Mouse (Mus musculus) c-Kit-positive CD71-negative TER-119-negative erythroid progenitor cells, embryonic 14.5 days (primary cell): ENCODE results near the gene Krt1.

Experiments used
- DNase-seq: peaks from one replicate; pipeline ENCODE4 v3.0.0-alpha.2; 2013; ENCODE audit warnings: low read depth

The Krt1 gene

GRCm38 (mm10) chr15:101850694-101851093 lies at the start of gene Krt1:
TSS of gene Krt1 (minus strand) at chr15:101850794.
- DNase-seq, result no peak

DNA sequence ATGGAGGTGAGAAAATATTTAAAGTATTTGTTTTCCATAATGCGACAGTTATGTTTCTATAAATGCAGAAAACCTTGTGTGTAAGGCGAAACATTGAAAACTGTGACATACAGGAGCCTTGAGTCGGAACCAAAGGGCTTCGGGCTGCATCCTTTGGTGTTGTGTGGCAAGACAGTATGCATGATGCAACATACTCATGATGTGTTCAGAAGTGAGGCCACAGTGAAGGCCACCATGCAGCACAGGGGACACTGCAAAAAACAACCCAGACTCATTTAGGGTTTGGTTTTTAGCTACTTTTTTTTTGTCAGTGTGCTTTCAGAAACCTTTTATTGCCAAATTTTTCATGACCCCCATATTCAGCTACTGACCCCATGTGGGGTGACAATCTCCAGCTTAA lies 44.6 kb upstream of the Krt1 start:
- no peak for DNase-seq

DNA sequence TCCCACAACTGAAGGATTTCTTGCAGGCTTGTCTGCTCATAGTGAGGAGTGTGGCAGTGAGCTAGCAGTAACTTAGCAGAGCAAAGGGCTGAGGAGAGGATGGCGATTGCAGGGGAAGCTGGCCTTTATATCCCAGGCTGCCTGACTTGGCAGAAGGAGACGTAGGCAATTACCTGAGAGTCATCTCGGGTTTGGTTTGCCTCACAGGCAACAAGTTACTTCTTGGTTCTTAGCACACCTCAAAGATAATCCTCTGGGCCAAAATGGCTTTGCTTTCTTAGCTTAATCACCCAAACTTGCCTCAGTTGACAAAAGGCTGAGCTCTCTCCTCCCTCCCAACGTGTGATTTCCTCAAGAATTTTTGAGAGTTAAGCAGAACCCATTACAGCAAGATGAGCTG lies 42.2 kb upstream of the Krt1 start, which contains the start of gene Krt76:
TSS of gene Krt76 (minus strand) at position 101 of the 400 bp plus-strand sequence.
- DNase-seq, result no peak

- DNase-seq, result peak; percentile 9
Observed at GRCm38 (mm10) chr15:101879776-101880175, 29.2 kb upstream of the Krt1 start.

DNA sequence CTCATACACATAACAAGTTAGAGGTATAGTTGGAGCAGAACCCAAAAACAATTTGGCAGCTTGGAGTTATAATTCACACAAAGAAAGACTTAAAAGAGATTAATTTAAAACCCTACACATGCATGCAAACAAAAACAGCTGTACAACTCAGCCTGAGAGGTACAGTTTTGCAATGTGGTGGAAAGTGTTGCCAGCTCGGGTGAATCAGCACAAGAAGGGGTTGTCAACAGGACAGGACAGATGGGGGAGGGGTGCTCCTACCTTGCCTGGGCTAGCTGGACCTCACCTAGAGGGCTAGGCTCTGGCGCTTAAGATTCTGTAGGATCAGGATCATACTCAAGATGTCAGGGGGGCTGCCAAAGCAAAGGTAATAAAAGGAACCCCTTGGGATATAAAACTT lies 27.4 kb upstream of the Krt1 start:
- no peak for DNase-seq

GRCm38 (mm10) chr15:101874383-101874782 lies 23.8 kb upstream of the Krt1 start:
- no peak for DNase-seq

DNA sequence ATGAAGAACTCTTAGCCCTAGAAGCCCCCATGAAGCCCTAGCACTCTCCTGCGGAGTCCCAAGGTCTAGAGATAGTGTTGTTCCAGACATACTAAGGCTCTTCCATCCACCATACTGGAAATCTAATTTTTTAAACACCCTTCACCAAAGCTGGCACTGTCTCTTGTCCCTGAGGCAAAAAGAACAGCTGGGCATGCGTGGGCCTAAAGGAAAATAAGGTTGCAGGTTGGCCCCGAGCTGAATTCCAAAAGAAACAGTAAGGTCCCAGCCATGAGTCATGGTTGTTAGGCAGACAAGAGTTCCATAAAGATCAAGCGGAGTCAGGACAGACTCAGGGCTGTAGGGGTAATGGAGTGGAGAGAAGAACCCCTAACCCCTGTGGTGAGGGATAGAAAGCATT lies 22.6 kb upstream of the Krt1 start:
- DNase-seq, result no peak

DNA sequence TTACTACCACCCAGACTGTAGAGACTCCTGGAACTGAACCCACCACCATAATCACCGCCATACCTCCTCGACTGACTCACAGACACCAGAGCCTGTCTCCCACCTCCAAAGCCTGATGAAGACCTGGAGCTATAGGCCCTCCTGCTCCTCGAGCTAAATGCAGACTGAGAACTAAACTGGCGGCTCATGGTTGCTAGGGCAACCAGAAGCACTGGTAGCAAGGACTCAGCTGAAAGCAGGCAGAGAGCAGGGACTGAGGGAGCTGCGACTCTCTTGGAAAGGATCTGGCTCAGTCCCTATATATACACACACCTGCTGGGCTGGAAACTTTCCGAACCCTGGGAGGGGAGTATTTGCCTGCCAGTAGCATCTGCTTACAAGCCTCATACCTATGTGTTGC lies 18.8 kb upstream of the Krt1 start, which contains the start of gene Krt77:
TSS of gene Krt77 (minus strand) at position 275 of the 400 bp plus-strand sequence.
- DNase-seq, result no peak

DNA sequence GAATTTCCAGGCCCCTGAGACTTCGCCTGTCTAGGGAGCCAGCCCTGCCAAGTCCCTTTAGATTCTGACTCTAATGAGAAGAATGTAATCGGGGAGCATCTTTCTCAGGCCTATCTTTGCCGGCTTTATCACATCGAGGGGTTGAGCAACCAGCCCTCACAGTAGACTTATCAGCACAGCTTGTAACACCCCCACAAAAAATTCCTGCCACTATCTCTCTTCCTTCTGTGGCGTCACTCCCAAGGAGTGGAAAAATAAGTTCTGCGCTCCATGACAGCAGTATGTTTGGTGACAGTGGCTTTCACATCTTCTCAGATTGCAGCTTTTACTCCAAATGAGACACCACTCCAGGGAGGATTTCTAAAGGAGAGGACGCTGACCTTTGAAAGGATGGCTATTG lies 16.2 kb upstream of the Krt1 start:
- DNase-seq, result no peak

GRCm38 (mm10) chr15:101860421-101861130 lies 10.0 kb upstream of the Krt1 start:
- DNase-seq, result no peak

GRCm38 (mm10) chr15:101859735-101860170 lies 9.2 kb upstream of the Krt1 start:
- peak; percentile 16 for DNase-seq

GRCm38 (mm10) chr15:101858673-101859425 lies 8.3 kb upstream of the Krt1 start:
- DNase-seq, result no peak

DNA sequence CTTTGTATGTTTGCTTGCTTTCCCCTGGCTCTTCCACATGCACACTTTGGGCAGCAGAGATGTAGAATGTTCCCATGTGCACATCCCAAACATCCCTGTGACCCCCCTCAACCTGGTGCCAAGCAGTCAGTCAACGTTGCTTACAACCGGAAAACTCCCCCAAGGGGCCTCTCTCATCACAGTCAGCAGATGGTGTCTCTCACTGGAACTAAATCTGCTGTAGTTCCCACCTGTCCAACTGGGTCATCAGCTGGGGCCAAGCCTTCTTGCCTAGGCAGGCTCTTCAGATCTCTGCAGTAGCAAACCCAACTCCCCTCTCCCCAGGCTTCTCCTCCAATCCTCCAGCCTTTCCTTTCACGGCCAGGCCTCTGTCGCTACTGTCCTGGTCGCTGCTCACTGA lies 6.1 kb upstream of the Krt1 start:
- DNase-seq, result no peak

DNA sequence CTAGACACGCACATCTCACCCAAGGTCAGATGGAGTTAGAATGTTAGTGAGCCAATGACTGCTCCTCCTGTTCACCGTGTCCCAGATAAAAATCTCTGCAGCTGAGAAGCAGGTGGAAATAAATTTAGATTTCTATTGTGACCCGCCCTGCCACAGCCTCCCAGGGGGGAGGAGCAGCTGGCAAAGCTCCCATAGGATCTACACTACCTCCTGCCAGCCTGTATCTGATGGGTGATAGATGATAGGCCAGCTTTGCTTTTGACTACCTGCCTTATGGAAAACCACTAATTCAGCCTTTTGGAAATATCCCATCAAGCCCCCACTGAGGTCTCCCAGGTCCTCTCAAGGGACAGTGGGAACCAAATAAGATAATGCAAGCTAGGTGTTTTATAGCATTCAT lies 5.1 kb upstream of the Krt1 start:
- DNase-seq, result no peak

DNA sequence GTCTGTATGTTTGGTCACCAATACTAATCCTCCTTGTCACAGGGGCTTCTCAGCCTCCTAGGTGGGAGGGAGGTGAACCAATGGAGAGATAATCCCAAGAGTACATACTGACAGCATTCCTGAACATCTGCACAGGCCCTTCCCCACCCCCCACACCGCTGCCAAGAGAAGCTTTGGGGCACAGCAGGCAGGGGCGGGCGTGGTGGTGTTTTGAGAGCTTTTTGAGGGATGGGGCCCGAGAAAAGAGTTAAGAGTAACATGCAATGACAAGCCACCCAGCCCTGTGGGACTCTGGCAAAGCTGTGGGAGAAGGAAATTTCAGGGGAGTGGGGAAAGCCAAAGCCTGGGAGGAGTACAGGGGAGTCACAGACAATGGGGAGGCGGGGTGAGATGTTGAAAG lies 3.7 kb upstream of the Krt1 start:
- no peak for DNase-seq

- DNase-seq, result no peak
Observed at GRCm38 (mm10) chr15:101852571-101852970, 2.0 kb upstream of the Krt1 start.

DNA sequence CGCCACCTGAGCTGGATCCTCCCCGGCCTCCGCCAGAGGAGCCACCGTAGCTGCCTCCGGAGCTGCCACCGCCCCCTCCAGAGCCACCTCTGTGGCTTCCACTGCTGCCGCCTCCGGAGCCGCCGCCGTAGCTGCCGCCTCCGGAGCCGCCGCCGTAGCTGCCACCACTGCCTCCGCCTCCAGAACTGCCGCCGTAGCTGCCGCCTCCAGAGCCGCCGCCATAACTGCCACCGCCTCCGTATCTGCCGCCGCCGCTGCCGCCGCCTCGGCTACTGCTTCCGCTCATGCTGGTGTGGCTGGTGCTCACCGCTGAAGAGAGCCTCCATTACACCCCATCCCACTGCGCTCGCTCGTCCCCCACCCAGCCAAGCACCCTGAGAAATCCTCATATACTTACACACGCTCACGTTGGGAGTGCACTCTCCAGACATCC lies 4.6 kb downstream of the Krt1 start:
- DNase-seq, result peak; percentile 22

- no peak for DNase-seq
Observed at GRCm38 (mm10) chr15:101843192-101843591, 7.4 kb downstream of the Krt1 start.

GRCm38 (mm10) chr15:101834784-101835328 lies 15.7 kb downstream of the Krt1 start:
- DNase-seq, result no peak

DNA sequence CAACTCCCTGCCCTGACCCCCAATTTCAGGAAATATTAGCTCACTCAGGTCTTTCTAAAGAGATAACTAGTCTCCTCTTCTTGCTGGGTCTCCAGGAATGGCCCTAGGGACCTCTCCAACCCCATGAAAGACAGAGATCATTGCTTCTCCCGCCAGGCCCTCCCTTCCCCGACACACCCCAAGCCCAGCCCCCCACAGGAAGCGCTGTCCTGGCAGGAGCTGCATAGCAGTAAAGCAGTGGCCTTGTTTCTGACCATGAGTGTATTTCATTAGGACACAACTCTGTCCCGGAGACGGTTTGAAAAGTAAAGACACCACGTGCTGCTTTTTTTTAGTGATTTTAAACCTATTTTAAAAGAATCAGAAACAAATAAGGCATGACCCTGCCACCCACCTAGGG lies 17.5 kb downstream of the Krt1 start:
- DNase-seq, result no peak

- no peak for DNase-seq
Observed at GRCm38 (mm10) chr15:101829441-101829840, 21.2 kb downstream of the Krt1 start.

- DNase-seq, result no peak
Observed at GRCm38 (mm10) chr15:101821786-101822185, 28.8 kb downstream of the Krt1 start.

DNA sequence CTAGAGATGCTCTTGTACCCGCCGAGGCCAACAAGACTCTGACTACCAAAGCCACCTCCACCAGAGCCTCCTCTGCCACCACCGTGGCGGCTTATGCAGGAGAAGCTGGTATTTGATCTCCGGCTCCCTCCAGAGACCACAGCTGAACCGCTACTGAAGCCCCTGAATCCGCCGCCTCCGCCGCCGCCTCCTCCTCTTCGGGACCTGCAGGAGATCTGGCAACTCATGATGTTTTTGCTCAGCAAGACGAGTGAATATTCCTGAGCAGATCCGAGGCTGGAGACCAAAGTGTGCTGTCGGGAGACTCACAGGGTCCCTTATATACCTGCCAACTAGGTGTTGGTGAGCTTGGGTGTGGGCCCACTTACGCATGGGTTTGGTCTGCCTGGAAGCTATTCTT lies 32.7 kb downstream of the Krt1 start, which contains the start of gene Krt2:
TSS of gene Krt2 (minus strand) at position 295 of the 400 bp plus-strand sequence.
- no peak for DNase-seq
